8 mouse cellular contexts compared by ENCODE assay signal in the genomic region with DNA sequence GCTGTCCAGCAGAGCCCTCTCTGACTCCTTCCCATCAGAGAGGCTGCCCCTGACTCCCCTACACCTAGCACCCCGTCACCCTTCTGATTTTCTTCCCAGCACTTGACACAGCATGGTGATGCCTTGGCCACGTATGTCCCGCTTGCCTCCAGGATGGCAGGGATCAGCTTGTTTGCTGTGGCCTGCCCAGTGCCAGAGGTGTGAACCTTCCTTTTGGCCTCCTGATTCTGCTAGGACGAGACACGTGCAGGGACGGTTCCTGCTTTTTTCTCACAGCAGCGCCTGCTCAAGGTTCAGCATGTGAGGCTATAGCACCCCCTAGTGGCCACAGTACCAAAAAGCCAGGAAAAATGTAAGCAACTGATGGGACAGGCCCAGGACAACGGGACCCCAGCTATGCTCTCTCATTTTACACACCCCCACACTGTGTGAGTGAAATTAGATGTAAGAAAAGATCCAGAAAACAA.
DNase-seq lines count a peak whose midpoint lies in the region; ATAC-seq and TF ChIP-seq lines count a peak whose summit lies in the region.

No protein-coding gene starts in this region.

- TF ChIP-seq CTCF in brain, embryonic 14.5 days (IDR thresholded peaks at IDR 0.05; ENCODE audit: borderline replicate concordance, extremely low read depth, insufficient read depth, insufficient read length) = peak; percentile 93

- H3K4me3 ChIP-seq in heart, embryonic 14.5 days (ENCODE audit: control insufficient read depth in 1 of 2, insufficient read depth in 1 of 2, low read depth in 1 of 2, low read length in 2 of 2) = no peak overlapping the region
- H3K4me3 ChIP-seq in liver, embryonic 12.5 days = no peak overlapping the region
- no peak overlapping the region for H3K4me3 ChIP-seq in stomach, embryonic 14.5 days (ENCODE audit: low read depth, low read length)

- H3K36me3 ChIP-seq in heart, embryonic 14.5 days (ENCODE audit: control insufficient read depth, insufficient read depth, low read length) = no peaks in the 10 kb centered on the region
- no peaks in the 10 kb centered on the region for H3K36me3 ChIP-seq in liver, embryonic 12.5 days
- no peaks in the 10 kb centered on the region for H3K36me3 ChIP-seq in stomach, embryonic 14.5 days (ENCODE audit: control insufficient read depth, insufficient read depth, low read length)

- H3K27ac ChIP-seq in heart, embryonic 14.5 days (replicated peaks in 1 of 2; ENCODE audit: control insufficient read depth in 1 of 2, insufficient read depth in 1 of 2, low read depth in 2 of 2, low read length in 2 of 2) = no peak overlapping the region
- H3K27ac ChIP-seq in liver, embryonic 12.5 days = no peak overlapping the region
- no peak overlapping the region for H3K27ac ChIP-seq in stomach, embryonic 14.5 days (ENCODE audit: low read length)

- H3K9me3 ChIP-seq in heart, embryonic 14.5 days (ENCODE audit: control insufficient read depth, low read length) = no peaks in the 10 kb centered on the region
- no peaks in the 10 kb centered on the region for H3K9me3 ChIP-seq in liver, embryonic 12.5 days (replicated peaks)
- H3K9me3 ChIP-seq in stomach, embryonic 14.5 days (ENCODE audit: control insufficient read depth, low read depth, low read length) = no peaks in the 10 kb centered on the region

- peak; percentile 76 for ATAC-seq in erythroblast, adult 5-6 weeks (replicated peaks; ENCODE audit: low FRiP score, poor library complexity, severe bottlenecking)
- no peak for ATAC-seq in heart, embryonic 14.5 days (ENCODE audit: insufficient number of reproducible peaks, insufficient read depth, low FRiP score, low read depth)
- peak; percentile 48 for ATAC-seq in liver, embryonic 12.5 days
- peak; percentile 19; the same call in 1 of the 2 replicates for ATAC-seq in stomach, embryonic 14.5 days (ENCODE audit: insufficient number of reproducible peaks, insufficient read depth, low FRiP score, low read depth)

- H3K27me3 ChIP-seq in heart, embryonic 14.5 days (ENCODE audit: control insufficient read depth, insufficient read depth, low read length) = no peaks in the 10 kb centered on the region
- H3K27me3 ChIP-seq in liver, embryonic 12.5 days (replicated peaks) = peaks cover 25% of the 10 kb centered on the region; the same call in 1 of the 2 replicates
- no peaks in the 10 kb centered on the region for H3K27me3 ChIP-seq in stomach, embryonic 14.5 days (ENCODE audit: control insufficient read depth, insufficient read depth, low read length)

- H3K4me2 ChIP-seq in heart, embryonic 14.5 days (ENCODE audit: low read length) = peak overlapping the region; percentile 46
- peak overlapping the region; percentile 56 for H3K4me2 ChIP-seq in liver, embryonic 12.5 days
- 0 out of 2 replicates have a peak overlapping the region, but pooled peaks have one; percentile 26 for H3K4me2 ChIP-seq in stomach, embryonic 14.5 days (replicated peaks; ENCODE audit: low read depth, low read length)

- TF ChIP-seq POLR2A in brain, embryonic 14.5 days (IDR thresholded peaks at IDR 0.05; ENCODE audit: borderline replicate concordance, extremely low read depth, insufficient read depth, insufficient read length, poor library complexity, severe bottlenecking) = no peak

- H3K9ac ChIP-seq in heart, embryonic 14.5 days (ENCODE audit: low read length) = peak overlapping the region; percentile 18; the same call in 1 of the 2 replicates
- H3K9ac ChIP-seq in liver, embryonic 12.5 days = 0 out of 2 replicates have a peak overlapping the region, but pooled peaks have one; percentile 6
- H3K9ac ChIP-seq in stomach, embryonic 14.5 days (replicated peaks; ENCODE audit: low read depth, low read length) = no peak overlapping the region

- DNase-seq in B cell, adult 2 months = peak; percentile 83 to 86
- DNase-seq in brain, embryonic 14.5 days (ENCODE audit: low read depth) = peak; percentile 92
- peak; percentile 91 for DNase-seq in kidney, postnatal 10 days
- peak; percentile 62 to 75 for DNase-seq in natural killer cell, adult 2 months (ENCODE audit: low spot score in 2 of 2)

- WGBS in heart, embryonic 14.5 days = 4% methylated on average over 8 of the region's 8 CpGs
- WGBS in liver, embryonic 12.5 days (ENCODE audit: insufficient replicate concordance) = 9% methylated on average over 8 of the region's 8 CpGs
- 9% methylated on average over 8 of the region's 8 CpGs for WGBS in stomach, embryonic 14.5 days

- H3K4me1 ChIP-seq in heart, embryonic 14.5 days (ENCODE audit: control insufficient read depth in 2 of 2, insufficient read depth in 2 of 2, low read length in 2 of 2) = peaks cover 26 to 29% of the 10 kb centered on the region in 2 experiments
- peaks cover 17% of the 10 kb centered on the region for H3K4me1 ChIP-seq in liver, embryonic 12.5 days
- peaks cover 6% of the 10 kb centered on the region; the same call in 1 of the 2 replicates for H3K4me1 ChIP-seq in stomach, embryonic 14.5 days (ENCODE audit: control insufficient read depth, insufficient read depth, low read length)
